Mouse (Mus musculus) lung, adult 2 months (tissue): ENCODE results near the gene Sap30bp. TPM values are rescaled to one million over a fixed set of nuclear protein-coding genes. Genes with fewer than 3 reads are reported as not detected.

ENCODE experiments used
- DNase-seq: peaks from one replicate; pipeline ENCODE4 v3.0.0; 2022
- H3K4me1 ChIP-seq: fragments of 200-500 bp; 2 replicates; pipeline ENCODE4 v1.6.1; 2011; ENCODE audit warnings: low read length; ENCODE audit not compliant: control insufficient read depth, insufficient read depth
- H3K4me3 ChIP-seq: fragments of 200-500 bp; replicated peaks from 2 replicates; pipeline ENCODE3; 2011; ENCODE audit warnings: low read depth, mild to moderate bottlenecking, control low read depth, low read length; ENCODE audit errors: extremely low read depth
- CTCF ChIP-seq: fragments of 200-500 bp; IDR thresholded peaks from 2 replicates; pipeline ENCODE4 v1.5.1; 2011; ENCODE audit warnings: mild to moderate bottlenecking, low read length, control low read depth; ENCODE audit not compliant: insufficient read depth
- POLR2A ChIP-seq: fragments of 200-500 bp; IDR thresholded peaks from 2 replicates; pipeline ENCODE4 v1.6.1; 2011; ENCODE audit warnings: low read depth, mild to moderate bottlenecking, control low read depth, low read length, borderline replicate concordance; ENCODE audit errors: extremely low read depth
- WGBS: fragments of 180-500 bp; shearing (Covaris S2); methylation state at CpG from one replicate; pipeline ENCODE4 v1.1.7; 2018; 5-methylcytosine and 5-hydroxymethylcytosine counted together
- polyA plus RNA-seq: library from polyadenylated mRNA; depleted of rRNA; stranded (reverse); fragments of >200 nt; gene quantifications from 2 replicates; pipeline ENCODE4 v1.2.3, GENCODE M21; 2012; rRNA removed

Sap30bp gene
- polyA plus RNA-seq, result 18.8 and 23.0 TPM in 2 replicates

DNA sequence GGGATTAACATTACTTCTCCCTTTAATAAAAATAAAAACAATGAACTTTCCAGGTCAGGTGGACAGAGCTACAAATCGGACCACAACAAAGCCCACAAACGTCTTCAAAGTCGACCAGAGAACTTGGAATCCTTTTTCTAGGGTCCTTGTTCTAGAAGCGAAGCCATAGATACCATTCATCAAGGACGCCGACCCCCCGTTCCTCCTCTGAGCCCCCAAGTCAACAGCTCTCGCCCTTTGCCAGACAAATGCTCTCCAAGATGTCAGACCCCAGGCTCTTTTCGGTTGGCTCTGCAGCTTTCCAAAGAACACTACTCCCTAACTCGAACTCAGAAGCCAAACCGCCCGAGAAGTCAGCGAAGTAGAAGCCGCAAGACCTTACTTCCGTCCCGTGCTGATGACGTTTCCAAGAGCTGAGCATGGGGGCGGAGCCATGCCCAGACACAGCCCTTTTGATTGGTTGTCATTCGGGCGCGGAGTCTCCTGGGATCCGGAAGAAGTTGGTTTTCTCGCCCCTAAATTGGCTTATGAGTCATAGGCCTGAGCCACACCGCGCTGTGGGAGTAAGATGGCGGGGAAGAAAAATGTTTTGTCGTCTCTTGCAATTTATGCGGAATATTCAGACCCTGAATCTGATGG lies at the start of gene Sap30bp, which contains the start of gene Recql5:
Gene Sap30bp, plus strand, starts transcription at position 175 of the 639 bp plus-strand sequence.
Gene Recql5, minus strand, starts transcription at position 370 of the 639 bp plus-strand sequence.
- Histone ChIP-seq H3K4me1 (peaks cover 5% of the 10 kb centered on the region), H3K4me3 (peak within 1 kb of the TSS; percentile 97)
- under 1% methylated on average over 28 of the region's 28 CpGs for WGBS
- DNase-seq, result peak; percentile 97
- TF ChIP-seq POLR2A (peak; percentile 81; the same call in 1 of the 2 replicates), CTCF (no peak)

GRCm38 (mm10) chr11:115884361-115884760 lies 48.7 kb upstream of the Sap30bp start:
- DNase-seq, result no peak
- TF ChIP-seq POLR2A, result no peak
- WGBS, result 93% methylated on average over 3 of the region's 3 CpGs
- Histone ChIP-seq H3K4me1 (peaks cover 4% of the 10 kb centered on the region; the same call in 1 of the 2 replicates), H3K4me3 (no peak overlapping the region)

GRCm38 (mm10) chr11:115885281-115885680 lies 47.8 kb upstream of the Sap30bp start:
- WGBS, result 67% methylated on average over 11 of the region's 11 CpGs
- H3K4me3 ChIP-seq, result no peak overlapping the region
- peaks cover 4% of the 10 kb centered on the region; the same call in 1 of the 2 replicates for H3K4me1 ChIP-seq
- TF ChIP-seq CTCF, result no peak
- TF ChIP-seq POLR2A, result no peak
- no peak for DNase-seq

- WGBS, result 89% methylated on average over 11 of the region's 11 CpGs
- peaks cover 4% of the 10 kb centered on the region; the same call in 1 of the 2 replicates for H3K4me1 ChIP-seq
These were observed 46.6 kb upstream of the Sap30bp start for GRCm38 (mm10) chr11:115886446-115886845.

GRCm38 (mm10) chr11:115888020-115888419 lies 45.1 kb upstream of the Sap30bp start:
- Histone ChIP-seq H3K4me1 (peaks cover 4% of the 10 kb centered on the region; the same call in 1 of the 2 replicates), H3K4me3 (no peak overlapping the region)
- no peak for DNase-seq
- no peak for TF ChIP-seq POLR2A
- no peak for TF ChIP-seq CTCF
- 66% methylated on average over 5 of the region's 5 CpGs for WGBS

More at GRCm38 (mm10) chr11:115886446-115886845, 46.6 kb upstream of the Sap30bp start:
- H3K4me3 ChIP-seq, result no peak overlapping the region
- no peak for TF ChIP-seq POLR2A
- no peak for TF ChIP-seq CTCF
- DNase-seq, result no peak

DNA sequence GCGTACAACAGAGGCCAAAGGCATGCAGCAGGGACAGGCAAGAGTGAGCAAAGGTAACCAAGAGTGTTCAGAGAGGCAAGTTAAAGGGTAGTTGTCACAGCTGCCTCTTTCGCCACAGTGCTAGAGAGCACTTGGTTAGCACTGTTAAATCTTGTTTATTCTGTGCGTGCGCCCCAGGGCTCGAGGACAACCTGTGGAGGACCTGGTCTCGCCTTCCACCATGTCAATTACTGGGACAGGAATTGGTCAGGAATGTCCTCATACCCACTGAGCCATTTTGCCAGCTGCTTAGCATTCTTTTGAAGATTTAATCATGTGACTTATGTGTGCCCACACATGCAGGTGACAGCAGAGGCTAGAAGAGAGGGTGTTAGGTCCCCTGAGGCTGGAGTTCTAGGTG lies 43.9 kb upstream of the Sap30bp start:
- WGBS, result 79% methylated on average over 6 of the region's 6 CpGs
- no peak for TF ChIP-seq CTCF
- no peak for TF ChIP-seq POLR2A
- no peak for DNase-seq
- no peak overlapping the region for H3K4me3 ChIP-seq
- H3K4me1 ChIP-seq, result peaks cover 4% of the 10 kb centered on the region; the same call in 1 of the 2 replicates

- TF ChIP-seq POLR2A (no peak), CTCF (no peak)
- 77% methylated on average over 6 of the region's 6 CpGs for WGBS
- no peak for DNase-seq
These were observed 40.9 kb upstream of the Sap30bp start for GRCm38 (mm10) chr11:115892213-115892612.

GRCm38 (mm10) chr11:115893071-115893470 lies 40.0 kb upstream of the Sap30bp start:
- 88% methylated on average over 9 of the region's 9 CpGs for WGBS
- Histone ChIP-seq H3K4me1 (peaks cover 4% of the 10 kb centered on the region; the same call in 1 of the 2 replicates), H3K4me3 (no peak overlapping the region)
- DNase-seq, result no peak
- no peak for TF ChIP-seq CTCF
- no peak for TF ChIP-seq POLR2A

More at GRCm38 (mm10) chr11:115892213-115892612, 40.9 kb upstream of the Sap30bp start:
- H3K4me1 ChIP-seq, result peaks cover 4% of the 10 kb centered on the region; the same call in 1 of the 2 replicates
- no peak overlapping the region for H3K4me3 ChIP-seq

GRCm38 (mm10) chr11:115894755-115895520 lies 38.1 kb upstream of the Sap30bp start:
- TF ChIP-seq POLR2A (no peak), CTCF (peak; percentile 37; the same call in 1 of the 2 replicates)

GRCm38 (mm10) chr11:115898446-115898845 lies 34.6 kb upstream of the Sap30bp start:
- no peak overlapping the region for H3K4me3 ChIP-seq
- DNase-seq, result no peak
- TF ChIP-seq POLR2A, result no peak
- no peak for TF ChIP-seq CTCF
- 82% methylated on average over 7 of the region's 7 CpGs for WGBS
- H3K4me1 ChIP-seq, result peaks cover 16% of the 10 kb centered on the region

More at GRCm38 (mm10) chr11:115894755-115895520, 38.1 kb upstream of the Sap30bp start:
- Histone ChIP-seq H3K4me3 (no peak overlapping the region), H3K4me1 (no peaks in the 10 kb centered on the region; the same call in 1 of the 2 replicates)
- WGBS, result 74% methylated on average over 14 of the region's 14 CpGs
- DNase-seq, result no peak
